Mouse (Mus musculus): ENCODE results near the gene Me3. TPM values are rescaled to one million over a fixed set of nuclear protein-coding genes. Genes with fewer than 3 reads are reported as not detected.

Me3 gene
- total RNA-seq, 4 experiments from 2014 or later = 1.9 to 15.0 (median 8.2) TPM

DNA sequence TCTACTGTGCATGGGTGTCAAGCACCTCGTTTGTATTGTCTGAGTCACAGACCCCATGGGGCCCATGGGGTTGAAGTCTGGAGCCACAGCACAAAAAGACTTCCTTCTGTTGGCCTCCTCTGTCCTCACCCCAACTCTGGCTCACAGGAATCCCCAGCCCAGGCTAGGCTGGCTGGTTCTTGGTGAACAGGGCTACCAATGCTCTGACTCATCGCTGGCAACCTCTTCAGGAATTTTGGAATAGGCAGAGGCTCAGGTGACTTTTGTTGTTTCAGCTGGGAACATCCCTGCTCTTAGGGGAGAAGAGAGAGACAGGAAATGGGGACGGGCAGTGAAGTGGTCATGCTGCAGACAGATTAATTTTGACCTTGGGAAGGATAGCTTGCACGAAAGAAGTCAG, 205.6 kb downstream of the Me3 start:
- DNase-seq = no peak

DNA sequence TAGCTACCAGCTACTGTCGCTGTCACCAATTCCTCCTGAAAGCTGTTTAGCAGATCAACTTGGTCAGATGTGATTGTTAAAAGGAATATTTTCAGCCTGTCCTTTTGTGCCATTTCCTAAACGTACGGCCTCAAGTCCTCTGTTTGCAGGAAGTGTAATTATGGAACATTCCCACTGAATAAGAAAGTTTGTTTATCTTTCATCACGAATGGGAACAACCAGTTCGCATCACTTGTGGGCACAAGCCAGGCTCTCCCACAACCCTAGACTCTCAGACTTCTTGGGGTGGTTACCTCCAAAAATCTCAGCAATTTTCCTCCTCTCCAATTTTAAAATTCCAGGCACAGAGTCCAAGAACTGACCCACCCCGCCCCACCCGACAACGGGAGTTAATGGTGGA, 207.5 kb downstream of the Me3 start:
- DNase-seq = no peak

- DNase-seq = peak; percentile 67
Observed at GRCm38 (mm10) chr7:89841670-89842403, 209.6 kb downstream of the Me3 start.

GRCm38 (mm10) chr7:89842404-89842715, 210.2 kb downstream of the Me3 start:
- DNase-seq = no peak

DNA sequence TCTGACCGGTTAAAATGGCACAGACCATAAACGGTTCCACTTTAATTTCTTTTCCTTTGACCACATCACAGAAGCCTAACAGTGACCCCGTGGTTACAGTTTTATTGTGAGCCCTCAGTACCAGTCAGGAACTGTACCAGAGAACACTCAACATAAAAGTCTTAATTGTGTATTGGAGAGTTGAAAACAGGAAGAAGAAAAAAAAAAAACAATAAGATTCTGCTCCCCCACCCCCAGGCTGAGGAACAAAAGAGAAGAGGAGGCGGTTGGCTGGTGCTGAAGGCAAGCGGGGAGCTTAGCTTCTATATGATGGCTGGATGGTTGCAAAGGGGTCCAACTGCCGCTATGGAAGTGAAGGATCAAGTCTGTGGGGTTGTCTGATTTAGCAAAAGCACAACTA, 210.9 kb downstream of the Me3 start:
- no peak for DNase-seq

GRCm38 (mm10) chr7:89843533-89843932, 211.3 kb downstream of the Me3 start:
- DNase-seq = no peak

DNA sequence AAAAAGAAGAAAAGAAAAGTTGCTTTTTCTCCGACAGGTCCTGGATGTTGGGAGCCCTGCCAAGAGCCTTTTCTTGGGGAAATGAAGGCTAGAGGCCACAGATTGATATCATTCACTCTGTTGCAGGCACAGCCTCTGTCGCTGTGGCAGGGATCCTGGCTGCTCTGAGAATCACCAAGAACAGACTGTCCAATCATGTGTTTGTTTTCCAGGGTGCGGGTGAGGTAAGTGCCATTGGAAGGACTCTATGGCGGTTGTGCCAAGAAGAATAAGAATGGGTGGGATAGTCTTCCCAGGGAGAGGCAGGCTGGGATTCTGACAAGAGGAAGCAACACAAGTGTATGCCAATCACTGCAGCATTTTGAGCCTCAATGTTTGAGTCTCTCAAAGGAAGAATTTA, 213.5 kb downstream of the Me3 start:
- DNase-seq = no peak

DNA sequence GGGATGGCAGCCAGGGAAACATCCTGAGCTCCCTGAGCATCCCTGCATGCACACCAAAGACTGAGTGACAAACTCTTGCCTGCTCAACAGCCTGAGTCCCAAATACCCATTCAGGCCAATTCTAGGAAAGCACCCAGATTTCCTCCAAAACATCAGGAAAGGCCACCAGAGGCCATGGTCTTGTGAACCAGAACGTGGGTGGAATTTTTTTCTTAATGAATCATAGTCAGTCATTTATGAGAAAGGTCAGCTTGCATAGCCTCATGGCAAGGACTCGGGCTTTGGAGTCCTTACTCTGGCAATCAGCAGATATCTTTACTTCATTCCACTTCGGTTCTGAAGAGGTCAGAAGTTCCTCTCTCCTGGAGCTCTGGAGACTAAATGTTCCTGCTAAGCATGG, 218.3 kb downstream of the Me3 start:
- DNase-seq = peak; percentile 74

- DNase-seq = peak; percentile 68
Observed at GRCm38 (mm10) chr7:89852158-89853095, 220.2 kb downstream of the Me3 start.

- DNase-seq = no peak
Observed at GRCm38 (mm10) chr7:89853131-89853530, 220.9 kb downstream of the Me3 start.

- no peak for DNase-seq
Observed at GRCm38 (mm10) chr7:89855196-89855595, 223.0 kb downstream of the Me3 start.

GRCm38 (mm10) chr7:89856440-89857217, 224.4 kb downstream of the Me3 start:
- DNase-seq = no peak

- no peak for DNase-seq
Observed at GRCm38 (mm10) chr7:89864769-89865168, 232.6 kb downstream of the Me3 start.

- no peak for DNase-seq
Observed at GRCm38 (mm10) chr7:89867221-89867620, 235.0 kb downstream of the Me3 start.

DNA sequence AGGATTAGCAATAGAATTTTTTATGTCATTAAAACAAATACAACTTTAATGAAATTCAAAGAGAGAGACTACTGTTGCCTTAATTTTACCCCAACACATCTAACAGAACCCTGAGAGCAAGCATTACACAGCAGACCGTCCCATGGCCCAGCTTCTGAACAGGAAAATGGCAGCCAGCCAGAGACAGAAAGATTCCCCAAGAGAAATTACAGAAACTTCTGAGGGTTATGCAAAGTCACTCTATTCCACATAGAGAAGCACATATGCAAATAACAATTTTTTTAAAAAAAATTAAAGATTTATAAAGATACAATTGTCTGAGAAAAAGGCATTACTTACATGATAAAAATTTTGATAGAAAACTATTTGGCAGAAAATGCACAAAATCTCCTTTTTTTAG, 247.5 kb downstream of the Me3 start:
- DNase-seq = no peak

- DNase-seq = no peak
Observed at GRCm38 (mm10) chr7:89884551-89884950, 252.4 kb downstream of the Me3 start.

- no peak for DNase-seq
Observed at GRCm38 (mm10) chr7:89891412-89891811, 259.2 kb downstream of the Me3 start.

GRCm38 (mm10) chr7:89891856-89892255, 259.7 kb downstream of the Me3 start:
- no peak for DNase-seq

DNA sequence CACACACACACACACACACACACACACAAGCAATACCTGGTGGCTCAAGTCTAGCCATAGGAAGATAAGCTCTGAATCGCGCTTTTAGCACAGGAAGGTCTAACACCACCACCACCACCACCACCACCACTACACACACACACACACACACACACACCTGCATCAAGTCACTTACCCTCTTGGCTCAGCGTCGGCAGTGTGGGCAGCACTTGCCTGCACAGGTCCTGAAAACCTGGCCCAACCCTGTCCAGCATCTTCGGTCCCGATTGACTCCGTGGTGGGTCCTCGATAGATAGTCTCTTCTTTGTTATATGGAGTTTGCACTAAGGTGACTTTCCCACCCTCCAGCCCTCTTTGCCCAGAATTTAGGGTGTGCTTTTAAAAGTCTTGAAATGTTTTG, 270.8 kb downstream of the Me3 start:
- DNase-seq = no peak

DNA sequence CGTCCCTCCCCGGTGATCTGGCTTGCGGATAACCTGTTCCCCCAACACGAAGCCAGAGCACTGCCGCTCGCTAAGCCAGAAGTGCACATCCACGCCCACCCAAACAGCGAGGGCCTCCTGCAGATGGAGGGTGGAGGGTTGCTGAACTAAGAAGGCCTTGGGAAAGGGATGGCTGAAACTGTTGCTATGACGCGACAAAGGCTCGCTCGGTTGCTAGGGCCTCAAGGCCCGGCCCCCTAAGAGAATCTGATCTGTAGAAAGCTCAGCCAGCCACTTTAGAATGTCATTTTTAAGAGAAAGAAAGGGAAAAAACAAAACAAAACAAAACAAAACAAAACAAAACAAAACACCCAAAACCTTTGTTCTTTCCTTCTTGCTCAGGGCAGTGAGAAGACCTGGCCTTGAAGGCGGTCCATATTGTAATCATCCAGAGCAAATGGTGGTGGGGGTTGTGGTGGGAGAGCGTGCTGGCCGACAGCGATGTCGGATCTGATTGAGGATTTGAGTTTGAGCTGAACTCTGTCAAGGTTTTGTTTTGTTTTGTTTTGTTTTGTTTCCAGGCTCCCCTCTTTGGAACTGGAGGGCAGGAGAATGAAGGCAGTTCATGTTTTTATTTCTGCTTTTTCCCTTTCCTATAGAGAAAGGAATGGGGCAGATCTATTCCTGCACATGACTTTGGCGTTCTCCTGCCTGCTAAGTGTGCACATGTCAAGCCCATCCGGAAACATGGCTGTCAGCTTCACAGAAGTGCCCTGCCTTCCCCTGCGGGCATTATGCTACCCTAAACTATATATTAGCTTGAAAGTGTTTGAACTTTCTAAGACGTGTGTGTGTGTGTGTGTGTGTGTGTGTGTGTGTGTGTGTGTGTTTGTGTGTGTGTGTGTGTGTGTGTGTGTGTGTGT, 271.5 kb downstream of the Me3 start, which contains the start of gene Ccdc81:
Ccdc81 (minus strand) TSS at position 188 of the 902 bp plus-strand sequence.
- no peak for DNase-seq

Measured in adrenal gland, adult 8-10 months (tissue).